Mouse (Mus musculus): ENCODE measurements around the gene Cmtm8. TPM values are rescaled to one million over a fixed set of nuclear protein-coding genes. Genes with fewer than 3 reads are reported as not detected.

The Cmtm8 gene
- polyA plus RNA-seq, 1 experiment, result not detected

DNA sequence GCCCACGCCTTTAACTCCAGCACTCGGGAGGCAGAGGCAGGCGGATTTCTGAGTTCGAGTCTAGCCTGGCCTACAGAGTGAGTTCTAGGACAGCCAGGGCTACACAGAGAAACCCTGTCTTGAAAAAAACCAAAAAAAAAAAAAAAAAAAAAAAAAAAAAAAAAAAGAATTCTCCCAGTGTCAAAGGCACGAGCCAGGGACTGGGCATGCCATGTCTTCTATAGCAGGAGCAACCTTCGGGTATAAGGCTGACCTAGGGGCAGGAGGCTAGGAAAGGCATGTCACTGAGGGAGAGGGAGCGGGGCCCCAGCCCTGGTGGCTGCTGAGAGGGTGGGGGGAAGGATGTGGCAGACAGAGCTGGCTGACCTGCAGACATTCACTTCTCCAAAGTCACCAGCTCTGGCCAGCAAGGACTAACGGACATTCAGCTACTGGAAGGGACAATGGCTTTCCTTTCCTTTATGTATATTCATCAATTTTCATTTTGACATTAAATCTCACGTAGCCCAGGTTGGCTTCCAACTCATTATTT is 50.1 kb downstream of the Cmtm8 start:
- H3K27me3 ChIP-seq (ENCODE audit: control insufficient read depth, insufficient read depth, insufficient read length), result no peaks in the 10 kb centered on the region
- no peaks in the 10 kb centered on the region for H3K79me2 ChIP-seq (ENCODE audit: control insufficient read depth, insufficient read depth)
- no peak overlapping the region for H3ac ChIP-seq (ENCODE audit: control insufficient read depth, insufficient read length)
- H3K4me3 ChIP-seq, result no peak overlapping the region
- H3K4me2 ChIP-seq (ENCODE audit: low read depth), result no peak overlapping the region
- TF ChIP-seq POLR2AphosphoS2 (IDR thresholded peaks at IDR 0.05; ENCODE audit: insufficient read length, low read depth), result no peak
- TF ChIP-seq TCF3 (IDR thresholded peaks at IDR 0.05; ENCODE audit: insufficient read length, low read depth), result no peak
- no peak for TF ChIP-seq POLR2A (IDR thresholded peaks at IDR 0.05; ENCODE audit: insufficient read length, low read depth)
- TF ChIP-seq MYOD1 (IDR thresholded peaks at IDR 0.05; ENCODE audit: control insufficient read depth in 1 of 3, insufficient read length in 2 of 3, low read depth in 2 of 3), result no peak
- no peak for TF ChIP-seq TCF12 (IDR thresholded peaks at IDR 0.05; ENCODE audit: insufficient read depth, poor library complexity, severe bottlenecking)
- no peak for TF ChIP-seq MYOG (IDR thresholded peaks at IDR 0.05; ENCODE audit: control insufficient read depth in 1 of 3, insufficient read depth in 1 of 3, insufficient read length in 2 of 3, low read depth in 2 of 3)
- TF ChIP-seq USF1 (IDR thresholded peaks at IDR 0.05; ENCODE audit: low read depth), result no peak
- TF ChIP-seq REST (IDR thresholded peaks at IDR 0.05; ENCODE audit: insufficient read depth, insufficient read length), result no peak
- H3K36me3 ChIP-seq (ENCODE audit: control insufficient read depth, insufficient read depth), result no peaks in the 10 kb centered on the region

GRCm38 (mm10) chr9:114789989-114790388 is 54.0 kb downstream of the Cmtm8 start:
- H3K4me2 ChIP-seq (ENCODE audit: low read depth), result no peak overlapping the region
- H3K79me2 ChIP-seq (ENCODE audit: control insufficient read depth, insufficient read depth), result no peaks in the 10 kb centered on the region
- H3K27me3 ChIP-seq (ENCODE audit: control insufficient read depth, insufficient read depth, insufficient read length), result no peaks in the 10 kb centered on the region
- no peaks in the 10 kb centered on the region for H3K36me3 ChIP-seq (ENCODE audit: control insufficient read depth, insufficient read depth)
- H3ac ChIP-seq (ENCODE audit: control insufficient read depth, insufficient read length), result no peak overlapping the region
- TF ChIP-seq MAX (IDR thresholded peaks at IDR 0.05; ENCODE audit: low read depth) (no peak), TCF12 (IDR thresholded peaks at IDR 0.05; ENCODE audit: insufficient read depth, poor library complexity, severe bottlenecking) (no peak), CEBPB (IDR thresholded peaks at IDR 0.05; ENCODE audit: insufficient read depth, poor library complexity, severe bottlenecking) (no peak), SRF (IDR thresholded peaks at IDR 0.05; ENCODE audit: control insufficient read depth, insufficient read length, low read depth) (no peak), TCF3 (IDR thresholded peaks at IDR 0.05; ENCODE audit: insufficient read length, low read depth) (no peak), REST (IDR thresholded peaks at IDR 0.05; ENCODE audit: insufficient read depth, insufficient read length) (no peak), MYOD1 (IDR thresholded peaks at IDR 0.05; ENCODE audit: control insufficient read depth in 1 of 3, insufficient read length in 2 of 3, low read depth in 2 of 3) (no peak), USF1 (IDR thresholded peaks at IDR 0.05; ENCODE audit: low read depth) (no peak), POLR2A (IDR thresholded peaks at IDR 0.05; ENCODE audit: insufficient read length, low read depth) (no peak), MYOG (IDR thresholded peaks at IDR 0.05; ENCODE audit: control insufficient read depth in 1 of 3, insufficient read depth in 1 of 3, insufficient read length in 2 of 3, low read depth in 2 of 3) (no peak)
- H3K4me3 ChIP-seq, result no peak overlapping the region

GRCm38 (mm10) chr9:114789557-114789956 is 54.4 kb downstream of the Cmtm8 start:
- no peak overlapping the region for H3K4me3 ChIP-seq
- H3ac ChIP-seq (ENCODE audit: control insufficient read depth, insufficient read length), result no peak overlapping the region
- H3K36me3 ChIP-seq (ENCODE audit: control insufficient read depth, insufficient read depth), result no peaks in the 10 kb centered on the region
- no peak for TF ChIP-seq MYOG (IDR thresholded peaks at IDR 0.05; ENCODE audit: control insufficient read depth in 1 of 3, insufficient read depth in 1 of 3, insufficient read length in 2 of 3, low read depth in 2 of 3)
- TF ChIP-seq TCF12 (IDR thresholded peaks at IDR 0.05; ENCODE audit: insufficient read depth, poor library complexity, severe bottlenecking), result no peak
- no peak for TF ChIP-seq E2F4 (IDR thresholded peaks at IDR 0.05; ENCODE audit: insufficient read depth)
- TF ChIP-seq POLR2AphosphoS2 (IDR thresholded peaks at IDR 0.05; ENCODE audit: insufficient read length, low read depth), result no peak
- TF ChIP-seq REST (IDR thresholded peaks at IDR 0.05; ENCODE audit: insufficient read depth, insufficient read length), result no peak
- TF ChIP-seq CEBPB (IDR thresholded peaks at IDR 0.05; ENCODE audit: insufficient read depth, poor library complexity, severe bottlenecking), result no peak
- no peak for TF ChIP-seq TCF3 (IDR thresholded peaks at IDR 0.05; ENCODE audit: insufficient read length, low read depth)
- TF ChIP-seq MAX (IDR thresholded peaks at IDR 0.05; ENCODE audit: low read depth), result no peak
- TF ChIP-seq POLR2A (IDR thresholded peaks at IDR 0.05; ENCODE audit: insufficient read length, low read depth), result no peak
- TF ChIP-seq SRF (IDR thresholded peaks at IDR 0.05; ENCODE audit: control insufficient read depth, insufficient read length, low read depth), result no peak
- H3K79me2 ChIP-seq (ENCODE audit: control insufficient read depth, insufficient read depth), result no peaks in the 10 kb centered on the region
- no peak overlapping the region for H3K4me2 ChIP-seq (ENCODE audit: low read depth)
- no peaks in the 10 kb centered on the region for H3K27me3 ChIP-seq (ENCODE audit: control insufficient read depth, insufficient read depth, insufficient read length)

GRCm38 (mm10) chr9:114788697-114789096 is 55.3 kb downstream of the Cmtm8 start:
- Histone ChIP-seq H3ac (ENCODE audit: control insufficient read depth, insufficient read length) (no peak overlapping the region), H3K4me3 (no peak overlapping the region), H3K36me3 (ENCODE audit: control insufficient read depth, insufficient read depth) (no peaks in the 10 kb centered on the region), H3K27me3 (ENCODE audit: control insufficient read depth, insufficient read depth, insufficient read length) (no peaks in the 10 kb centered on the region), H3K4me2 (ENCODE audit: low read depth) (no peak overlapping the region), H3K79me2 (ENCODE audit: control insufficient read depth, insufficient read depth) (no peaks in the 10 kb centered on the region)
- TF ChIP-seq POLR2A (IDR thresholded peaks at IDR 0.05; ENCODE audit: insufficient read length, low read depth) (no peak), USF1 (IDR thresholded peaks at IDR 0.05; ENCODE audit: low read depth) (no peak), MAX (IDR thresholded peaks at IDR 0.05; ENCODE audit: low read depth) (no peak), TCF12 (IDR thresholded peaks at IDR 0.05; ENCODE audit: insufficient read depth, poor library complexity, severe bottlenecking) (no peak), MYOD1 (IDR thresholded peaks at IDR 0.05; ENCODE audit: control insufficient read depth in 1 of 3, insufficient read length in 2 of 3, low read depth in 2 of 3) (no peak)

DNA sequence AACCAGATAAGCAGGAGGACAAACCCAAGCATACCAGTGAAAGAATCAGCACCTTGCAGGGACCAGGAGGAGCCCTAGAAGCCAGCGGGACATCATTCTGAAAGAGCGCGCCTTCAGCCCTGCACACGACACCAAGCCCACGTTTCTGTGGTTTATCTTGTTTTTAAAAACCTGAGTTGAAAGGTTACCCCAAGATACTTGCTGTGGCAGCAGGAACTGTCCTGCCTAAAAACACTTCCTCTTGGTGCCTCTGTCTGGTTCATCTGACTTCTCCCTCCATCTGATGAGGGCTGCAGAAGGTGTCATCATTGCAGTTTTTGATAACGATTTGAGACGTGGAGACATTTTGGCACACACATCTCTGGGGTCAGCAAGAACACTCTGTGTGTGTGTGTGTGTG is 56.2 kb downstream of the Cmtm8 start:
- H3K27me3 ChIP-seq (ENCODE audit: control insufficient read depth, insufficient read depth, insufficient read length), result no peaks in the 10 kb centered on the region
- no peak overlapping the region for H3K4me2 ChIP-seq (ENCODE audit: low read depth)
- no peak for TF ChIP-seq POLR2A (IDR thresholded peaks at IDR 0.05; ENCODE audit: insufficient read length, low read depth)
- TF ChIP-seq E2F4 (IDR thresholded peaks at IDR 0.05; ENCODE audit: insufficient read depth), result no peak
- TF ChIP-seq USF1 (IDR thresholded peaks at IDR 0.05; ENCODE audit: low read depth), result no peak
- TF ChIP-seq SRF (IDR thresholded peaks at IDR 0.05; ENCODE audit: control insufficient read depth, insufficient read length, low read depth), result no peak
- TF ChIP-seq POLR2AphosphoS2 (IDR thresholded peaks at IDR 0.05; ENCODE audit: insufficient read length, low read depth), result no peak
- TF ChIP-seq MYOD1 (IDR thresholded peaks at IDR 0.05; ENCODE audit: control insufficient read depth in 1 of 3, insufficient read length in 2 of 3, low read depth in 2 of 3), result no peak
- no peak for TF ChIP-seq TCF3 (IDR thresholded peaks at IDR 0.05; ENCODE audit: insufficient read length, low read depth)
- no peak for TF ChIP-seq MYOG (IDR thresholded peaks at IDR 0.05; ENCODE audit: control insufficient read depth in 1 of 3, insufficient read depth in 1 of 3, insufficient read length in 2 of 3, low read depth in 2 of 3)
- no peak for TF ChIP-seq TCF12 (IDR thresholded peaks at IDR 0.05; ENCODE audit: insufficient read depth, poor library complexity, severe bottlenecking)
- no peak for TF ChIP-seq MAX (IDR thresholded peaks at IDR 0.05; ENCODE audit: low read depth)
- TF ChIP-seq CEBPB (IDR thresholded peaks at IDR 0.05; ENCODE audit: insufficient read depth, poor library complexity, severe bottlenecking), result no peak
- no peak for TF ChIP-seq REST (IDR thresholded peaks at IDR 0.05; ENCODE audit: insufficient read depth, insufficient read length)
- no peaks in the 10 kb centered on the region for H3K36me3 ChIP-seq (ENCODE audit: control insufficient read depth, insufficient read depth)
- no peaks in the 10 kb centered on the region for H3K79me2 ChIP-seq (ENCODE audit: control insufficient read depth, insufficient read depth)
- no peak overlapping the region for H3K4me3 ChIP-seq
- H3ac ChIP-seq (ENCODE audit: control insufficient read depth, insufficient read length), result no peak overlapping the region
